ENCODE assay signal across 9 mouse cellular contexts in genomic region chr8:88023423-88023822, GRCm38 (mm10).
DNase-seq lines count a peak whose midpoint lies in the region; ATAC-seq and TF ChIP-seq lines count a peak whose summit lies in the region.
"Had no signal": no experiment of that assay in that cellular context is flagged by ENCODE, and none has a peak within 500 bp of the region (broad histone marks: within the 10 kb centered on the region; RNA-seq: fewer than 3 reads in every experiment).

No protein-coding gene starts in this region.

- peak; percentile 53 for TF ChIP-seq CTCF in ES-Bruce4 (IDR thresholded peaks at IDR 0.05; ENCODE audit: low read depth, low read length)

- WGBS in large intestine, adult 2 months: 21% methylated on average over 5 of the region's 5 CpGs
- 13% methylated on average over 5 of the region's 5 CpGs for WGBS in midbrain, embryonic 14.5 days

- intact Hi-C loops in heart, postnatal 36 days (cut with DNase I): loop anchor here (5.0 kb wide), 3 partner anchors 361 to 431 kb away; no protein-coding TSS in a partner anchor

- H3K4me3 ChIP-seq in ES-Bruce4 (ENCODE audit: low read depth, low read length): no peak overlapping the region
- H3K4me3 ChIP-seq in midbrain, embryonic 14.5 days (replicated peaks; ENCODE audit: low read depth, low read length): no peak overlapping the region
- H3K4me3 ChIP-seq: embryonic facial prominence, embryonic 13.5 days had no signal

- no peak overlapping the region for H3K27ac ChIP-seq in ES-Bruce4 (ENCODE audit: insufficient read depth, low read length)
- H3K27ac ChIP-seq in midbrain, embryonic 14.5 days (replicated peaks; ENCODE audit: low read depth, low read length): no peak overlapping the region
- H3K27ac ChIP-seq: embryonic facial prominence, embryonic 13.5 days had no signal

- H3K4me1 ChIP-seq in ES-Bruce4 (ENCODE audit: control insufficient read depth, insufficient read depth, low read length): peaks cover 7% of the 10 kb centered on the region
- peaks cover 10% of the 10 kb centered on the region; the same call in 1 of the 2 replicates for H3K4me1 ChIP-seq in midbrain, embryonic 14.5 days (ENCODE audit: control insufficient read depth, insufficient read depth, low read length)

- no peak for TF ChIP-seq EP300 in ES-Bruce4 (IDR thresholded peaks at IDR 0.05; ENCODE audit: insufficient read depth, low read depth, low read length)

- H3K27me3 ChIP-seq in ES-Bruce4 (ENCODE audit: control insufficient read depth, insufficient read depth, low read length, poor library complexity, severe bottlenecking): no peaks in the 10 kb centered on the region
- no peaks in the 10 kb centered on the region for H3K27me3 ChIP-seq in midbrain, embryonic 14.5 days (ENCODE audit: control insufficient read depth, insufficient read depth, low read length)
- H3K27me3 ChIP-seq: embryonic facial prominence, embryonic 13.5 days had no signal

- H3K9me3 ChIP-seq in ES-Bruce4 (replicated peaks; ENCODE audit: control insufficient read depth, insufficient read depth, low read length, poor library complexity, severe bottlenecking): peaks cover under 1% of the 10 kb centered on the region; the same call in 1 of the 2 replicates
- peaks cover 1% of the 10 kb centered on the region; the same call in 1 of the 2 replicates for H3K9me3 ChIP-seq in midbrain, embryonic 14.5 days (ENCODE audit: control insufficient read depth, low read length)

- H3K36me3 ChIP-seq in ES-Bruce4 (ENCODE audit: control insufficient read depth, insufficient read depth, low read length, poor library complexity, severe bottlenecking): no peaks in the 10 kb centered on the region
- H3K36me3 ChIP-seq in midbrain, embryonic 14.5 days (ENCODE audit: control insufficient read depth, insufficient read depth, low read length): no peaks in the 10 kb centered on the region
- H3K36me3 ChIP-seq: embryonic facial prominence, embryonic 13.5 days had no signal

- no peak for TF ChIP-seq POLR2A in ES-Bruce4 (IDR thresholded peaks at IDR 0.05; ENCODE audit: insufficient read depth, low read length)

- DNase-seq in 3T3-L1 (ENCODE audit: low read depth, low spot score): peak; percentile 75
- peak; percentile 16 to 40 for DNase-seq in heart, postnatal 36 days
- peak; percentile 1 for DNase-seq in large intestine, adult 2 months (ENCODE audit: low read depth, low spot score)
- peak; percentile 91 for DNase-seq in midbrain, embryonic 14.5 days
- DNase-seq in thymus, postnatal 10 days (ENCODE audit: low spot score in 2 of 2): no peak

- ATAC-seq in common myeloid progenitor, adult 5-6 weeks (replicated peaks; ENCODE audit: low read depth, poor library complexity, severe bottlenecking): 0 out of 2 replicates have a peak, but pooled peaks have one; percentile 45
- peak; percentile 70; the same call in 1 of the 2 replicates for ATAC-seq in midbrain, embryonic 14.5 days (ENCODE audit: low FRiP score, low TSS enrichment)
- ATAC-seq in inflammation-experienced regulatory T-cells, adult 6 months: no peak

- H3K9ac ChIP-seq in ES-Bruce4 (ENCODE audit: low read depth, poor library complexity, severe bottlenecking): no peak overlapping the region
- no peak overlapping the region for H3K9ac ChIP-seq in midbrain, embryonic 14.5 days (replicated peaks; ENCODE audit: low read length)
- H3K9ac ChIP-seq: embryonic facial prominence, embryonic 13.5 days had no signal

- no peak overlapping the region for H3K4me2 ChIP-seq in midbrain, embryonic 14.5 days (ENCODE audit: low read length)
- H3K4me2 ChIP-seq: embryonic facial prominence, embryonic 13.5 days had no signal

Comparison
In these comparisons a context has a peak if more than half of its experiments do, and no peak if none do; other contexts are left out.
1. DNase-seq: peak in 3T3-L1 (single experiment), heart, postnatal 36 days (2 of 2), large intestine, adult 2 months (single experiment) and midbrain, embryonic 14.5 days (single experiment); none in thymus, postnatal 10 days (0 of 2).